Mouse (Mus musculus): Measurements from ENCODE around the gene Dsn1.

DNA sequence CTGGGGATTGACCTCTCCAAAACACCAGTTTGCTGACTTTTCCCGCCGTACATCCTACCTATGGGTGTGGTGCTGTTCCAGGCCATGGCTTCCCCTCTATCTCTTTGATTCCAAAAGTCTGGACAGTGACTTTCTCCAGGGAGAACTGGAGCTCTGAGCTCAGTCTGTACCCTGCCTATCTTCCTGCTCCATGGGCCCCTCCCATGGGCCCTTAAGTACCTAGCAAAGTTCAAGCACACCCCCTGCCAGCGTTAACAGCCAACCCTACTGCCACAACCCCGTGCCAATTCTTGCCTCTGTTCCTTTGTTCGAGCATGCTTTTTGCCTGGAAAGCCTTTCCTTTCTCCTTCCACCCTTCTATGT is 261 bp upstream of the Dsn1 start:
- TF ChIP-seq CTCF (IDR thresholded peaks at IDR 0.05; ENCODE audit: borderline replicate concordance, extremely low read depth, insufficient read depth, insufficient read length), result no peak
- TF ChIP-seq POLR2A (IDR thresholded peaks at IDR 0.05; ENCODE audit: borderline replicate concordance, extremely low read depth, insufficient read depth, insufficient read length, poor library complexity, severe bottlenecking), result no peak

Measured in brain, embryonic 14.5 days (tissue).